Mouse (Mus musculus): ENCODE results near the gene Ampd2. TPM values are rescaled to one million over a fixed set of nuclear protein-coding genes. Genes with fewer than 3 reads are reported as not detected.

The Ampd2 gene
- total and polyA plus RNA-seq, 3 experiments = 54.9 to 201 TPM; not detected in 1

- no peaks in the 10 kb centered on the region for H3K27me3 ChIP-seq (ENCODE audit: control insufficient read depth in 1 of 2, insufficient read depth in 2 of 2, low read length in 2 of 2)
- peaks cover 0 to 2% of the 10 kb centered on the region in 2 experiments; a peak in 2 of 4 replicates for H3K4me1 ChIP-seq (ENCODE audit: control insufficient read depth in 1 of 2, insufficient read depth in 2 of 2, low read length in 2 of 2)
- peaks cover 4 to 28% of the 10 kb centered on the region in 2 experiments for H3K36me3 ChIP-seq (ENCODE audit: control insufficient read depth in 1 of 2, insufficient read depth in 2 of 2, low read length in 2 of 2)
- H3K79me2 ChIP-seq (ENCODE audit: control insufficient read depth, insufficient read depth, low read length, poor library complexity) = no peaks in the 10 kb centered on the region
- H3K9me3 ChIP-seq (replicated peaks; ENCODE audit: insufficient read depth, low read length) = no peaks in the 10 kb centered on the region
- H3K27ac ChIP-seq (ENCODE audit: control insufficient read depth, low read depth, low read length) = no peak overlapping the region
- H3K4me3 ChIP-seq (ENCODE audit: control insufficient read depth in 1 of 2, insufficient read depth in 1 of 2, low read depth in 2 of 2, low read length in 2 of 2) = no peak overlapping the region
- TF ChIP-seq GATA1 (IDR thresholded peaks at IDR 0.05; ENCODE audit: low read depth, low read length) (0 out of 2 replicates have a peak, but pooled peaks have one; percentile 13), MXI1 (IDR thresholded peaks at IDR 0.05; ENCODE audit: low read depth, low read length) (no peak)
- no peak overlapping the region for H3K9ac ChIP-seq (ENCODE audit: control insufficient read depth, low read depth, low read length, poor library complexity, severe bottlenecking)
- no peak for DNase-seq (ENCODE audit: low read depth, low spot score)
Observed at GRCm38 (mm10) chr3:108112666-108113065, 26.2 kb upstream of the Ampd2 start.

- no peak overlapping the region for H3K4me3 ChIP-seq (ENCODE audit: control insufficient read depth in 1 of 2, insufficient read depth in 1 of 2, low read depth in 2 of 2, low read length in 2 of 2)
- peaks cover 4 to 30% of the 10 kb centered on the region in 2 experiments for H3K36me3 ChIP-seq (ENCODE audit: control insufficient read depth in 1 of 2, insufficient read depth in 2 of 2, low read length in 2 of 2)
Observed at GRCm38 (mm10) chr3:108112246-108112645, 25.8 kb upstream of the Ampd2 start.

GRCm38 (mm10) chr3:108111320-108111719 lies 24.9 kb upstream of the Ampd2 start:
- peaks cover 0 to 2% of the 10 kb centered on the region in 2 experiments; a peak in 2 of 4 replicates for H3K4me1 ChIP-seq (ENCODE audit: control insufficient read depth in 1 of 2, insufficient read depth in 2 of 2, low read length in 2 of 2)
- H3K79me2 ChIP-seq (ENCODE audit: control insufficient read depth, insufficient read depth, low read length, poor library complexity) = no peaks in the 10 kb centered on the region
- H3K36me3 ChIP-seq (ENCODE audit: control insufficient read depth in 1 of 2, insufficient read depth in 2 of 2, low read length in 2 of 2) = peaks cover 4 to 35% of the 10 kb centered on the region in 2 experiments
- no peak overlapping the region for H3K27ac ChIP-seq (ENCODE audit: control insufficient read depth, low read depth, low read length)
- no peak overlapping the region for H3K4me3 ChIP-seq (ENCODE audit: control insufficient read depth in 1 of 2, insufficient read depth in 1 of 2, low read depth in 2 of 2, low read length in 2 of 2)
- no peaks in the 10 kb centered on the region for H3K9me3 ChIP-seq (replicated peaks; ENCODE audit: insufficient read depth, low read length)
- no peak for DNase-seq (ENCODE audit: low read depth, low spot score)
- H3K9ac ChIP-seq (ENCODE audit: control insufficient read depth, low read depth, low read length, poor library complexity, severe bottlenecking) = no peak overlapping the region
- no peaks in the 10 kb centered on the region for H3K27me3 ChIP-seq (ENCODE audit: control insufficient read depth in 1 of 2, insufficient read depth in 2 of 2, low read length in 2 of 2)
- no peak for TF ChIP-seq USF2 (IDR thresholded peaks at IDR 0.05; ENCODE audit: borderline replicate concordance in 1 of 2, insufficient read depth in 1 of 2, low read depth in 1 of 2, low read length in 2 of 2)

More at GRCm38 (mm10) chr3:108112246-108112645, 25.8 kb upstream of the Ampd2 start:
- Histone ChIP-seq H3K27me3 (ENCODE audit: control insufficient read depth in 1 of 2, insufficient read depth in 2 of 2, low read length in 2 of 2) (no peaks in the 10 kb centered on the region), H3K79me2 (ENCODE audit: control insufficient read depth, insufficient read depth, low read length, poor library complexity) (no peaks in the 10 kb centered on the region), H3K27ac (ENCODE audit: control insufficient read depth, low read depth, low read length) (no peak overlapping the region), H3K4me1 (ENCODE audit: control insufficient read depth in 1 of 2, insufficient read depth in 2 of 2, low read length in 2 of 2) (peaks cover 0 to 2% of the 10 kb centered on the region in 2 experiments; a peak in 2 of 4 replicates), H3K9me3 (replicated peaks; ENCODE audit: insufficient read depth, low read length) (no peaks in the 10 kb centered on the region), H3K9ac (ENCODE audit: control insufficient read depth, low read depth, low read length, poor library complexity, severe bottlenecking) (no peak overlapping the region)
- no peak for DNase-seq (ENCODE audit: low read depth, low spot score)
- TF ChIP-seq MAZ (IDR thresholded peaks at IDR 0.05; ENCODE audit: low read depth, low read length) = no peak
- TF ChIP-seq MYB (IDR thresholded peaks at IDR 0.05; ENCODE audit: low read depth, low read length) = no peak
- no peak for TF ChIP-seq GATA1 (IDR thresholded peaks at IDR 0.05; ENCODE audit: low read depth, low read length)
- no peak for TF ChIP-seq MYC (IDR thresholded peaks at IDR 0.05; ENCODE audit: low read depth, low read length)
- no peak for TF ChIP-seq CHD1 (IDR thresholded peaks at IDR 0.05; ENCODE audit: low read depth, low read length)
- TF ChIP-seq TBP (IDR thresholded peaks at IDR 0.05; ENCODE audit: low read depth, low read length) = no peak

GRCm38 (mm10) chr3:108105281-108105680 lies 18.8 kb upstream of the Ampd2 start:
- Histone ChIP-seq H3K9ac (ENCODE audit: control insufficient read depth, low read depth, low read length, poor library complexity, severe bottlenecking) (no peak overlapping the region), H3K36me3 (ENCODE audit: control insufficient read depth in 1 of 2, insufficient read depth in 2 of 2, low read length in 2 of 2) (peaks cover 5 to 13% of the 10 kb centered on the region in 2 experiments; a peak in 3 of 4 replicates), H3K27ac (ENCODE audit: control insufficient read depth, low read depth, low read length) (no peak overlapping the region), H3K79me2 (ENCODE audit: control insufficient read depth, insufficient read depth, low read length, poor library complexity) (no peaks in the 10 kb centered on the region), H3K4me3 (ENCODE audit: control insufficient read depth in 1 of 2, insufficient read depth in 1 of 2, low read depth in 2 of 2, low read length in 2 of 2) (no peak overlapping the region), H3K27me3 (ENCODE audit: control insufficient read depth in 1 of 2, insufficient read depth in 2 of 2, low read length in 2 of 2) (no peaks in the 10 kb centered on the region), H3K4me1 (ENCODE audit: control insufficient read depth in 1 of 2, insufficient read depth in 2 of 2, low read length in 2 of 2) (peaks cover 0 to 4% of the 10 kb centered on the region in 2 experiments; a peak in 1 of 4 replicates), H3K9me3 (replicated peaks; ENCODE audit: insufficient read depth, low read length) (no peaks in the 10 kb centered on the region)
- peak; percentile 46 for DNase-seq (ENCODE audit: low read depth, low spot score)
- peak; percentile 49; the same call in 1 of the 2 replicates for TF ChIP-seq GATA1 (IDR thresholded peaks at IDR 0.05; ENCODE audit: low read depth, low read length)
- peak; percentile 27 to 44; a peak in 2 of 4 replicates for TF ChIP-seq EP300 (IDR thresholded peaks at IDR 0.05; ENCODE audit: low read depth in 1 of 2, low read length in 2 of 2)
- no peak for TF ChIP-seq ZKSCAN1 (IDR thresholded peaks at IDR 0.05; ENCODE audit: low read depth, low read length)
- 0 out of 4 replicates have a peak, but pooled peaks of 1 of the 2 experiments have one; percentile 28 for TF ChIP-seq POLR2A (IDR thresholded peaks at IDR 0.05; ENCODE audit: control insufficient read depth in 1 of 2, insufficient read depth in 1 of 2, low read depth in 1 of 2, low read length in 2 of 2, poor library complexity in 1 of 2)
- 0 out of 2 replicates have a peak, but pooled peaks have one; percentile 13 for TF ChIP-seq SMC3 (IDR thresholded peaks at IDR 0.05; ENCODE audit: low read depth, low read length)
- no peak for TF ChIP-seq USF1 (IDR thresholded peaks at IDR 0.05; ENCODE audit: low read depth, low read length)
- TF ChIP-seq MEF2A (IDR thresholded peaks at IDR 0.05; ENCODE audit: extremely low read depth, insufficient replicate concordance, low read depth, low read length, poor library complexity, severe bottlenecking) = no peak
- peak; percentile 16; the same call in 1 of the 2 replicates for TF ChIP-seq TAL1 (IDR thresholded peaks at IDR 0.05; ENCODE audit: low read length)
- 0 out of 6 replicates have a peak, but pooled peaks of 1 of the 3 experiments have one; percentile 6 for TF ChIP-seq CTCF (IDR thresholded peaks at IDR 0.05 in 2 of 3, conservative IDR thresholded peaks at IDR 0.05 in 1 of 3; ENCODE audit: control insufficient read depth in 1 of 3, insufficient read depth in 1 of 3, low read depth in 2 of 3, low read length in 3 of 3, poor library complexity in 1 of 3, severe bottlenecking in 1 of 3)
- peak; percentile 33; the same call in 1 of the 2 replicates for TF ChIP-seq TCF12 (IDR thresholded peaks at IDR 0.05; ENCODE audit: low read depth, low read length)
- 0 out of 2 replicates have a peak, but pooled peaks have one; percentile 14 for TF ChIP-seq ETS1 (IDR thresholded peaks at IDR 0.05; ENCODE audit: low read depth, low read length)
